Mouse (Mus musculus): ENCODE data around the gene Mtfmt.
A peak's percentile ranks its signal among the peaks of the same experiment; 100 is the strongest.

The Mtfmt gene

GRCm38 (mm10) chr9:65435671-65436301, at the start of gene Mtfmt:
Mtfmt (plus strand) TSS chr9:65435782.
- peak; percentile 96 for DNase-seq

DNA sequence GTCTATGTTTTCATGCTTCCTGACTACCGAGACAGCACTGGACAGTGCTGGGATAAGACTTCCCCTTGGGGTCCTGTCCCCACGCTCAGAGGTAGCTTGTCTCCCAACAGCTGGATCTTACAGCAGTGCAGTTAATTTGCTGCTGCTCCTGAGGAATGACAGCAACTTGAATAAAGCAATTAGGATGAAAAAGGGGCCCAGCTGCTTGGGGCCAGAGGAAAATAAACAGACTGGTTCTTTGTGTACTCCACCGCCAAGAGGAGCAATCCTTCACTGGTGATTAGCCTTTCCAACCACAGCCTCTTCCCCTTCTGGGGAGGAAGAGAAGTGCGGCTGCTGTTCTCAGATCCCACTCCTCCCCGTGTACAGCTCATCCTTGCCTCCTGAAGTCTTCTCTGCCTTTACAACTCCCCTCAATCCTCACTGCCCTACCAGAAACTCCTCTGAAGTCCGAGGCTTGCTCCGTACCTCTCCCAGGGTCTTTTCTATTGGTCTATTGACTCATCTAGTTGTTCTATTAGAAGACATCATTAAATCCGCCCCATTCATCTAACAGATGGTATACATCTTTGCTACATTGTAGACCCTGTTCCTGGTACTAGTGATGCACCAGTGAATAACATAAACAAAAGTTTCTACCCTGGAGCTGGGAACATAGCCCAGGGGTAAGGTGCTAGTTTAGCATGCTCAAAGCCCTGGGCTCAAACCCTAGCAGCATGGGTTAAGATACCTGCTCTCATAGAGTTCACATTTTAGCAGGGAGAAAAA, 49.0 kb upstream of the Mtfmt start:
- DNase-seq, result peak; percentile 65

GRCm38 (mm10) chr9:65390752-65391612, 44.6 kb upstream of the Mtfmt start:
- DNase-seq, result peak; percentile 65

GRCm38 (mm10) chr9:65391613-65391964, 44.0 kb upstream of the Mtfmt start, which contains the start of gene Kbtbd13:
Kbtbd13 (minus strand) TSS chr9:65391652.
- no peak for DNase-seq

GRCm38 (mm10) chr9:65392638-65393364, 42.8 kb upstream of the Mtfmt start:
- DNase-seq, result peak; percentile 71

DNA sequence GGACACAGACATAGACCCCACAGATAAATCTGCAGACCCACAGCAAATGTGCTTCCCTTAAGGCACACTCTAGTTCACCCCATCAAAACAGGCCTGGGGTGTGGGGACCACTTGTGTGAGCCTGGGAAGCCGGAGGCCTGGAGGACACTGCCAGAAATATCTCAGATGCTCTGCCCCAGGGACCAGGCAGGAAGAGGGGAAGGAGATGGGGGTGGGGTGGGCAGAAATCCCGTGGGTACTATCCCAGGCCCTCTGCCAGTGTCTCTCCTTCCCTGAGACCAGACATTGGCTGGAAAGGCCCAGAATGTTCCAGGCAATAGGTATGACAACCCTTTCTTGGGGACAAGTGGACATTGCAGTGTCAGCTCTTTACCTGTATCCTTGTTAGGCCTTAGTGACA, 42.0 kb upstream of the Mtfmt start:
- DNase-seq, result no peak

DNA sequence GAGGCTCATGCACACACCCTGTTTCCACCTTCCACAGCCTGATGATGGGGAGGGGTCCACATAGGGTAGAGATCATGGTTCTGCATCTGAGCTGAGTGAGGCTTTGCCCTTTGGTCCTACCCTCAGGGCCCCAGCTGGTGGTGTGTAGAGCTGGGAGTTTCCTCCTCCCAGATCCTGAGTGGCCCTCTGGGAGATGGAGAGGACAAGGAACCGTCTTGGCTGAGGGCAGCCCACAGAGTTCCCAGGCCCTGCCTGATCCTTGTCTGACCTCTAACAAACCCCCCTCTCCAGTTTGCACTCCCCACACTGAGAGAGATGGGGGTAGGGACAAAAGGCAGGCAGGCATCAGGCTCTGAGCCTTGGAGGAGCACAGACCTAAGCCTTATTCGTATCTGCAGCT, 41.2 kb upstream of the Mtfmt start:
- no peak for DNase-seq

GRCm38 (mm10) chr9:65398279-65398678, 37.3 kb upstream of the Mtfmt start, which contains the start of gene Rasl12:
Rasl12 (plus strand) TSS chr9:65398506.
- DNase-seq, result peak; percentile 86

DNA sequence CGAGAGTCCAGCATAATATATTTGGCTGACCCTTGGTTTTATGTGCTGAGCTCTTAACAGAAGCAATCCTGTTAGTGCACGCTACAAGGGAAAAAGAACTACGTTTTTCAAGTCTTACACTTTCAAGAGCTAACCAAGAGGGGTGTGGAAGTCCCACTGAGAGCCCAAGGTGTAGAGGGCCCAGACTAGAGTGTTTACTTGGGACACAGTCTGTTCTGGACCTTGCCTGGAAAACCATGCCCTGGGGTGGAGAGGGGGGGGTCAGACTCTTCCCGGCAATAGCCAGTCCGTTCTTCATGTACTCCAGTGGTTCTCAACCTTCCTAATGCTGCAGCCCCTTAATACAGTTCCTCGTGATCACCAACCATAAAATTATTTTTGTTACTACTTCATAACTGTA, 35.6 kb upstream of the Mtfmt start:
- no peak for DNase-seq

DNA sequence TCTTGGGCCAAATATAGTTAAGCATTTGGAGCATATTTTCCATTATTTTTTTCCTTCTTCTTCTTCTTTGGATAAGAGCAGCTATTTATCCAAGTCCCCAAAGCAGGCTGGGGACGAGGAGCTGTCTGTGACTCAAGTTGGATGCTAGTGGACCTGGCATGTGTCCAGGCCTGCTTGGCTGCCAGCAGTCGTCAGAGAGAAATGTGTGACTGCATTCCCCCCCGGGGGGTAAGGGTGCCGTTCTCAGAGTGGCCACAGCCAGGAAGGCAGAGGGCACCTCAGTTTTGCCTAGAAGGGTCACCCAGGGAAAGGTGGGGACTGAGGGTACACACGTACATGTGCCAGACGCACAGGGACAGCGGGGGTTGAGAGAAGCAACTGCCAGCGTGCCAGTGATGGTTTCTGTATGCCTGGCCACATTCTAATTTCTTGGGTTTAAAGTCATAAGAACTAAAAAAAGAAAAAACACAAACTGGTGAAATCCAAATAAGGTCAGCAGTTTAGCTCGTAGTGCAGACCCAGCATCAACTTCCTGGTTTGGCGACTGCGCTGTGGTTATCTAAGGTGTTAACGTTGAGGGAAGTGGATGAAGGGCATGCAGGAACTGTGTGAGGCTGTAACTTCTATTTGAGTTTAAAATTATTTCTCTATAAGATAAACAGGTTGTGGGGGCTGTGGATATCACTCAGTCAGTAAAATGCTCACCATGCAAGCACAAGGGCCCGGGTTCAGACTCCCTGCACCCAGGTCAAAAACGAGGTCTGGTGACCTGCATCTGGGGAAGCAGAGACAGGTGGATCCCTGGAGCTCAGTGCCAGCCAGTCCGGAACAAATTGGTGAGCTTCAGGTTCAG, 31.0 kb upstream of the Mtfmt start:
- no peak for DNase-seq

GRCm38 (mm10) chr9:65405184-65405449, 30.5 kb upstream of the Mtfmt start:
- no peak for DNase-seq

- no peak for DNase-seq
Measured at GRCm38 (mm10) chr9:65407327-65407726, 28.3 kb upstream of the Mtfmt start.

GRCm38 (mm10) chr9:65407861-65408260, 27.7 kb upstream of the Mtfmt start:
- DNase-seq, result no peak

GRCm38 (mm10) chr9:65408871-65409295, 26.7 kb upstream of the Mtfmt start:
- no peak for DNase-seq

DNA sequence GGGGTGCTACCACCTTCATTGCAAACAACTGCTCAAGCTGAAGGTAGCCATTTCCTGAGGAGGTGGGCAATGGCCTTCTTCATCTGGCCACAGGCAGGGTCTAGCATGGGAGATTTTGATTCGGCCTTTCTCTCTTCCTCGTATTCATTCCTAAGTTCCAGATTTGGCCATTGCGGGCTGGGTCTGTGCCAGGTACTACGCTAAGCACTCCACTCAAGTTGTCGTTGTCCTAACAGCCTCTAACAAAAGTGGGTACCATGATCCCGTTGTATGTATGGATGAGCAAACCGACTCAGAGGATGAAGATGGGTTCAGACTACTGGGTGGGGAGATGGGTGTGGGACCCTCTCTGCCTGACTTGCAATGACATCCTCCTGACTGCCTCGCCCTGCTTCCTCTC, 25.2 kb upstream of the Mtfmt start:
- no peak for DNase-seq

- DNase-seq, result no peak
Measured at GRCm38 (mm10) chr9:65411326-65411725, 24.3 kb upstream of the Mtfmt start.

GRCm38 (mm10) chr9:65417738-65418137, 17.8 kb upstream of the Mtfmt start:
- peak; percentile 28 for DNase-seq

GRCm38 (mm10) chr9:65419633-65420032, 15.9 kb upstream of the Mtfmt start:
- no peak for DNase-seq

GRCm38 (mm10) chr9:65422760-65423501, 12.7 kb upstream of the Mtfmt start, which contains the start of gene Slc51b:
Slc51b (minus strand) TSS chr9:65422955.
- DNase-seq, result no peak

DNA sequence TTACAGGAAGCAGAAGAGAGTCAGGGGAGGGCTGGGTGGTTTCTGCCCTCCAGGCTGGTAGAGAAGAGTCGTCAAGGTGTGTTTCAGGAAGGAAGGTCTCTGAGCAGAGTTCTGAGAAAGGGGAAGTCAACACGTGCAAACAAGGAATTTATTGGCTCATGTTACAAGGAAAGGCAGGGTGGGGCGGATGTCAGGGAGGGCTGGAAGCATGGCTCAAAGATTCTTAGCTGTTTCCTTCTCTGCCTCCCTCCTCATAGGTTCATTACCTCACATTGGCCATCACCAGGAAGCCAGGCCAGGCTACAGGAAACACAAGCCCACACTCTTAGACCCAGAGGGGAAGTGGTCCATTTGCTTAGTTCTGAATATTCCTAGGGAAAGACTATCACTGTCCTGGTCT, 11.2 kb upstream of the Mtfmt start:
- DNase-seq, result no peak

- no peak for DNase-seq
Measured at GRCm38 (mm10) chr9:65427511-65427910, 8.1 kb upstream of the Mtfmt start.
